Mouse (Mus musculus): ENCODE results near the gene Rapgef1. TPM values are rescaled to one million over a fixed set of nuclear protein-coding genes. Genes with fewer than 3 reads are reported as not detected.
"Not testable (repeated sequence)": the region's sequence is repeated elsewhere in the genome, so short reads cannot be mapped to it uniquely, and the experiment has no call there.

The Rapgef1 gene
- polyA plus RNA-seq, 1 experiment from 2014 or later = 11.4 TPM

DNA sequence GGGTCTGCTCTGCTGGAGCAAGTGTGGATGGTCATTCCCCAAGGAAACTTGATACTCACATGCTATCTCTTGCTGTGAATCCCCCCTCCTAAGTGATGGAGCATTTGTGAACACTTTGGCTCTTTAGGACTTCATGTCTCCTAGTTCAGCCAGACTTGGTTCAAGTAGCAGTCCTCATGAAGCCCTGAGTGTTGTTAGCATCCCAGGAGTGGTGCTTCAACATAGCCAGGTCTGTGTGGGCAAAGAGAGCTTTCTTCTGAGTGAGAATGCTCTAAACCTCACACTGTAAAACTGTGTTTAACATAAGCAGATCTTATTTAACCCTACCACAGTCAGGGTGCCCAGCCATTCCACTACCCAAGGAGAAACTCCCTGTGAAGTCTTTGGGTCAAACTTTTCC lies 11.5 kb downstream of the Rapgef1 start:
- TF ChIP-seq EP300 (IDR thresholded peaks at IDR 0.05) (no peak), CTCF (IDR thresholded peaks at IDR 0.05) (no peak)
- Histone ChIP-seq H3K9ac (replicated peaks; ENCODE audit: low read depth) (no peak overlapping the region), H3K27me3 (replicated peaks; ENCODE audit: insufficient read depth, low read length) (no peaks in the 10 kb centered on the region), H3K4me3 (ENCODE audit: low read depth, low read length) (no peak overlapping the region), H3K4me2 (replicated peaks; ENCODE audit: low read depth, low read length) (no peak overlapping the region), H3K4me1 (ENCODE audit: insufficient read depth, low read depth, low read length) (peaks cover 26% of the 10 kb centered on the region), H3K9me3 (ENCODE audit: low read length) (no peaks in the 10 kb centered on the region), H3K27ac (ENCODE audit: low read length) (no peak overlapping the region; the same call in 1 of the 2 replicates), H3K36me3 (ENCODE audit: insufficient read depth, low read length) (no peaks in the 10 kb centered on the region; the same call in 1 of the 2 replicates)
- DNase-seq (ENCODE audit: low spot score) (peak; percentile 58), ATAC-seq (peak; percentile 23; the same call in 1 of the 2 replicates)

- H3K27me3 ChIP-seq (replicated peaks; ENCODE audit: insufficient read depth, low read length); H3K4me3 ChIP-seq (ENCODE audit: low read depth, low read length); H3K9me3 ChIP-seq (ENCODE audit: low read length); DNase-seq (ENCODE audit: low spot score); H3K36me3 ChIP-seq (ENCODE audit: insufficient read depth, low read length); ATAC-seq; H3K27ac ChIP-seq (ENCODE audit: low read length); H3K4me2 ChIP-seq (replicated peaks; ENCODE audit: low read depth, low read length); H3K9ac ChIP-seq (replicated peaks; ENCODE audit: low read depth): not testable (repeated sequence)
- WGBS = 89% methylated on average over 12 of the region's 12 CpGs
- peaks cover 26% of the 10 kb centered on the region for H3K4me1 ChIP-seq (ENCODE audit: insufficient read depth, low read depth, low read length)
Measured at GRCm38 (mm10) chr2:29631564-29632167, 12.1 kb downstream of the Rapgef1 start.

DNA sequence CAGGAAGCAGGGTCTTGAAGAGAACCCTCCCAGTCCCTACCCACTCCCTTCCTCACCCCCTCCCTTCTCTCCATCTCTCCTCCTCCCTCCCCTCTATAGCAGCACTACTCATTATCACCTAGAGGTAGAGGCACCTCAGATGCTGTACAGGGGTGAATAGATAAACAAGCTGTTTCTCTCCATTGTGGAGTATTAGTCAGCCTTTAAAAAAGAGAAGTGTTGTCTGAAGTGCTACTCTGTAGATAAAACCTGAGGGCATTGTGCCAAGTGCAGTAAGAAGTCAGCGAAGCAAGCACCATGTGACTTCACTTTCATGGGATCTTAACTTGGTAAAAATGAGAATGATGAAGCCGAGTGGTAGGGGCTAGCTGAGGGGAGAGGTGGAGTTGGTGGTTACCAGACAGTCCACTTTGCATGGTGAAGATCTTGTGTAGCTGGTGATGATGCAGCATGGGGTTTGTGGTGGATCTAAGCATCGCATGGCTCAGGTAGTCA lies 12.7 kb downstream of the Rapgef1 start:
- Histone ChIP-seq H3K4me1 (ENCODE audit: insufficient read depth, low read depth, low read length) (peaks cover 26% of the 10 kb centered on the region), H3K27me3 (replicated peaks; ENCODE audit: insufficient read depth, low read length) (no peaks in the 10 kb centered on the region), H3K4me3 (ENCODE audit: low read depth, low read length) (no peak overlapping the region), H3K9ac (replicated peaks; ENCODE audit: low read depth) (no peak overlapping the region), H3K36me3 (ENCODE audit: insufficient read depth, low read length) (no peaks in the 10 kb centered on the region; the same call in 1 of the 2 replicates), H3K9me3 (ENCODE audit: low read length) (no peaks in the 10 kb centered on the region), H3K27ac (ENCODE audit: low read length) (no peak overlapping the region), H3K4me2 (replicated peaks; ENCODE audit: low read depth, low read length) (no peak overlapping the region)
- TF ChIP-seq EP300 (IDR thresholded peaks at IDR 0.05) (peak; percentile 44; the same call in 1 of the 2 replicates), CTCF (IDR thresholded peaks at IDR 0.05) (no peak)
- ATAC-seq (peak; percentile 11; the same call in 1 of the 2 replicates), DNase-seq (ENCODE audit: low spot score) (peak; percentile 54)
- WGBS = 54% methylated on average over 3 of the region's 3 CpGs

- 10% methylated on average over 6 of the region's 6 CpGs for WGBS
- Histone ChIP-seq H3K9me3 (ENCODE audit: low read length) (no peaks in the 10 kb centered on the region), H3K4me2 (replicated peaks; ENCODE audit: low read depth, low read length) (peak overlapping the region; percentile 25; the same call in 1 of the 2 replicates), H3K27ac (ENCODE audit: low read length) (peak overlapping the region; percentile 84), H3K9ac (replicated peaks; ENCODE audit: low read depth) (no peak overlapping the region), H3K4me3 (ENCODE audit: low read depth, low read length) (no peak overlapping the region), H3K36me3 (ENCODE audit: insufficient read depth, low read length) (no peaks in the 10 kb centered on the region; the same call in 1 of the 2 replicates), H3K27me3 (replicated peaks; ENCODE audit: insufficient read depth, low read length) (no peaks in the 10 kb centered on the region), H3K4me1 (ENCODE audit: insufficient read depth, low read depth, low read length) (peaks cover 26% of the 10 kb centered on the region)
- ATAC-seq (peak; percentile 84), DNase-seq (ENCODE audit: low spot score) (peak; percentile 94)
- TF ChIP-seq CTCF (IDR thresholded peaks at IDR 0.05) = no peak
- 0 out of 2 replicates have a peak, but pooled peaks have one; percentile 61 for TF ChIP-seq EP300 (IDR thresholded peaks at IDR 0.05)
Measured at GRCm38 (mm10) chr2:29633101-29633554, 13.6 kb downstream of the Rapgef1 start.

DNA sequence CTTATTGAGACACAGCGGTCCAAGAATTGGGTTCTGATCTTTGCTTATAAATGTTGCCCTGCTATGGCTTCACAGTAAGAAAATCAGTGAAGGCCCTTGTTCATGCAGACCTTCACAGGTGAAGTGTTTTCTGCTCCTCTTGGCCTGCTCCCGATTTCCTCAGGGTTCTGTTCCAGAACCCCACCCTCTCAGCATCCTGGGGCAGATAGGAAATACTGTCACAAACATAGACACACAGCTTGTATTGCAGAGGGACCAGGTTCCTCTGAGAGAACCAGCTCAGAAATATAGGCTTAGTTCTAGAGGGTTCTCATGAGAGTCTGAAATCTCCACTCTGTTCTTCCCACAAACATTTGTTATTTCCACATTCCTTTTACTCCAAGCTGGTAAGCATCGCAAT lies 14.3 kb downstream of the Rapgef1 start:
- WGBS = 51% methylated on average over 3 of the region's 3 CpGs
- no peak overlapping the region for H3K9ac ChIP-seq (replicated peaks; ENCODE audit: low read depth)
- no peak for ATAC-seq

DNA sequence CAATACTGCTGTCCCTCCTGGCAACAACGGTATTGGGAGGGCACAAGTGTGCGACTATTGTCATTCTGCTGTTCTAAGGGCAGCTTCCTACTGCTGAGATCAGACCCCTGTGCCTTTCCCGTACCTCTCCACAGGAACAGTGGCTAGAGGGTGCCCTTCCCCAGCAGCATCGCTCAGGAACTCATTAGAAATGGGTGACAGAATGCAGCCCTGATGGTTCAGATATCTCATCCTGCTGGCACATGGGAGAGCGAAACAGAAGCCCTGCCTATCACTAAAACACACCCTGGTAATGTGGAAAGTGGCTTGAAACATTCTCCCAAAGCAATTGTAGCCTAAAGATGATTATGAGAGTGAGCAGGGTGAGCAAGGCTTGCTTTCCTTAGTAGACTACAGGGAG lies 15.0 kb downstream of the Rapgef1 start:
- Histone ChIP-seq H3K4me1 (ENCODE audit: insufficient read depth, low read depth, low read length) (peaks cover 24% of the 10 kb centered on the region), H3K9ac (replicated peaks; ENCODE audit: low read depth) (no peak overlapping the region)
- ATAC-seq = no peak

More for the DNA sequence above, 14.3 kb downstream of the Rapgef1 start:
- Histone ChIP-seq H3K36me3 (ENCODE audit: insufficient read depth, low read length) (no peaks in the 10 kb centered on the region; the same call in 1 of the 2 replicates), H3K4me3 (ENCODE audit: low read depth, low read length) (no peak overlapping the region), H3K27me3 (replicated peaks; ENCODE audit: insufficient read depth, low read length) (no peaks in the 10 kb centered on the region), H3K4me2 (replicated peaks; ENCODE audit: low read depth, low read length) (no peak overlapping the region), H3K27ac (ENCODE audit: low read length) (peak overlapping the region; percentile 84), H3K9me3 (ENCODE audit: low read length) (no peaks in the 10 kb centered on the region), H3K4me1 (ENCODE audit: insufficient read depth, low read depth, low read length) (peaks cover 26% of the 10 kb centered on the region)
- no peak for TF ChIP-seq CTCF (IDR thresholded peaks at IDR 0.05)
- TF ChIP-seq EP300 (IDR thresholded peaks at IDR 0.05) = 0 out of 2 replicates have a peak, but pooled peaks have one; percentile 5
- no peak for DNase-seq (ENCODE audit: low spot score)

More for the DNA sequence above, 15.0 kb downstream of the Rapgef1 start:
- TF ChIP-seq CTCF (IDR thresholded peaks at IDR 0.05) (no peak), EP300 (IDR thresholded peaks at IDR 0.05) (no peak)
- Histone ChIP-seq H3K27ac (ENCODE audit: low read length) (peak overlapping the region; percentile 84; the same call in 1 of the 2 replicates), H3K9me3 (ENCODE audit: low read length) (no peaks in the 10 kb centered on the region), H3K4me2 (replicated peaks; ENCODE audit: low read depth, low read length) (no peak overlapping the region), H3K4me3 (ENCODE audit: low read depth, low read length) (no peak overlapping the region), H3K36me3 (ENCODE audit: insufficient read depth, low read length) (no peaks in the 10 kb centered on the region; the same call in 1 of the 2 replicates), H3K27me3 (replicated peaks; ENCODE audit: insufficient read depth, low read length) (no peaks in the 10 kb centered on the region)
- no peak for DNase-seq (ENCODE audit: low spot score)
- 78% methylated on average over 5 of the region's 5 CpGs for WGBS

Measured in lung, postnatal 0 days (tissue).